Mouse (Mus musculus) natural killer cell, adult 2 months (primary cell): ENCODE measurements around the gene Cic.
"Not testable (repeated sequence)": the region's sequence is repeated elsewhere in the genome, so short reads cannot be mapped to it uniquely, and the experiment has no call there.

ENCODE experiments used
- DNase-seq, 2 experiments: peaks; one replicate each; pipeline ENCODE4 v3.0.0; 2022; ENCODE audit warnings: low spot score in 2 of 2

Gene Cic

DNA sequence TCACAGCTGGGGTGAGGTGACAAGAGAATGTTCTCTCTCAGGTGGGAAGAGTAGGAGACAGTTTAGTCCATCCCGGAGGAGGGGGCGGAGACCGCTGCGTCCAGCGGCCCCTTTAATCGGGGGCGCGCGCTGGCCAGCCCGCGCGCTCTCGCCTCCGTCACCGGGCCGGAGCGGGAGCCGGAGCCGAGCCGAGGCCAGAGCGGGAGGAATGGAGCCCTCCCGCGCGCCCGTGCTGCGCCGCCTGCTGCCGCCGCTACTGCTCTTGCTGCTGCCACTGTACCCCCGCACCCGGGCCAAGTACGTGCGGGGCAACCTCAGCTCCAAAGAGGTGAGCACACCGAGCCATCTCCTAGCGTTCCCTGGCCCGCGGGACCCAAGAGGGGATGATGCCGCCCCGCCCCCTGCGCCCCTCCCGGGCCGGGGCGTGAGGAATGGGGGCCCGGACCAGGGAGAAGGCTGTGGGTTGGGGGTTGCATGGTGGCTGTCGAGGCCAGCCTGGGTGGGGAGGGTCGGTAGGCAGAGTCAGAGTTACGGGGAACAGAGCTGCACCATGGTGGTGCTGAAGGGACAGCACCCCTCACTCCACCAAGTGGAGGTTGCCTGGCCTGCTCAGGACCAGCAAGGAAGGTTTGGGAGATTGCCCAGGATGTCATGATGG lies 38.6 kb downstream of the Cic start, which contains the start of gene Tmem145:
TSS of gene Tmem145 (plus strand) at position 151 of the 658 bp plus-strand sequence.
- peak in 1 of 2 experiments; percentile 26 for DNase-seq

DNA sequence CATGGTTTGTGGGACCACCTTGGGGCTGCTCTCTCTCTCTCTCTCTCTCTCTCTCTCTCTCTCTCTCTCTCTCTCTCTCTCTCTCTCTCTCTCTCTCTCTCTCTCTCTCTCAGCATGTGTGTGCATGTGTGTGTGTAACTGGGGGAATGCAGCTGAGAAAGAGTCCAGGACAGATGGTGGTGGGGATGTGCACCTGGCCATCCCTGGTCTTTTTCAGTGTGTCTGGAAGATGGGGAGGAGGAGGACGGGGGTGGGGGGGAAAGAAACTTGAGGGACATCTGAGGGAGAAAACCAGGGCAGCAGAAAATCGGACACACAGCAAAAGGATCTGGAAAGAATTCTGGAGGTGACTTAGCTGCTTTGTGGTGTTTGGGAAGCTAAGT lies 39.1 kb downstream of the Cic start:
- DNase-seq = no peak

DNA sequence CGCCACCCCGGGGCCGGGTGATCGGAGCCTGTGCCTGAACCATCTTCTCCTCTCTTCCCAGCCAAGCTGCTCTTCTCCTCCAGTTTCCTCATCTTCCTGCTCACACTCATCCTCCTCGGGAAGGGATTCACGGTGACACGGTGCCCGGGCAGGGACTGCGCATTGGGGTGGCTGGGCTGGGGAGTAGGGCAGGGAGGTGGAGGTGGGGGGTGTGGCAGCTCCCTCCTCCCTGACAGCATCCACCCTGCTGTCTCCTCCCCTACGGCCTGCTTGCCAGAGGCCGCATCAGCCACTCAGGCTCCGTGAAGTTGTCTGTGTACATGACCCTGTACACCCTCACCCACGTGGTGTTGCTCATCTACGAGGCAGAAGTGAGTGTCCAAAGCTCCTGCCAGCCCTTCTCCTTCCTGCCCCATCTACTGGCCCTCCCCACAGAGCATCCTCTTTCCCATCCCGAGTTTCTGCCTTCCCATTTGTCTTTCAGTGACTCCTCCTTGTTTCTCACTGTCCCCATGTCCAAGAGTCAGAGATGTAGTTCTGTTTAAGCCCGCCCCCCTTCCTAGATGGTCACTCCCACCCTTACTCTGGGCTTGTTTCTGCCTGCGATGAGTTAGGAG lies 41.3 kb downstream of the Cic start:
- no peak for DNase-seq

DNA sequence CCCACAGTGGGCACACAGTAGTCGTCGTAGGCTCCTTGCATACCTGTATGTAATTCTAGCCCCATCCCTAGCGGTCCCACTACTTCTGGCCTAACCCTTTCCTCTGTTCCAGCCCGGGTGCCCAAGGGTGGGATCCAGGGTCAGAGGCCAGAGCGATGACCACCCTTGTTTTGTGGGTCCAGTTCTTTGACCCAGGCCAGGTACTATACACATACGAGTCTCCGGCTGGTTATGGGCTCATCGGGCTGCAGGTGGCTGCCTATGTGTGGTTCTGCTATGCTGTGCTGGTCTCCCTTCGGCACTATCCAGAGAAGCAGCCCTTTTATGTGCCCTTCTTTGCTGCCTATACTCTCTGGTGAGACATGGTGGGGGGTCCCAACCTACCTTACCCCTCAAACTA lies 41.9 kb downstream of the Cic start:
- DNase-seq = no peak

DNA sequence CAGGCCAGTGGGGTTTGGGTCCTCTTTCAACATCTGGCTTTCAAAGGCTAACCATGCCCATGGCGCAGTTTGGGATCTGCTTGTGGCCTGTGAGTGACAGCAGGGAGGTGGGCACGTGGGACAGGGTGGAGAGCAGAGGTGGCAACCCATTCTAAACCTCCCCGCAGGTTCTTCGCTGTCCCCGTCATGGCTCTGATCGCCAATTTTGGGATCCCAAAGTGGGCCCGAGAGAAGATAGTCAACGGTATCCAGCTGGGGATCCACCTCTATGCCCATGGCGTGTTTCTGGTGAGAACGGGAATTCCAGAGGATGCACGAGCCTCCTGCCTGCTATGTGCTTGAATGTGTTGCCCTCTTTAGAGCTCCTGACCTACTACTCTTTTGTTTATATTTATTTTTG lies 43.7 kb downstream of the Cic start:
- no peak for DNase-seq

DNA sequence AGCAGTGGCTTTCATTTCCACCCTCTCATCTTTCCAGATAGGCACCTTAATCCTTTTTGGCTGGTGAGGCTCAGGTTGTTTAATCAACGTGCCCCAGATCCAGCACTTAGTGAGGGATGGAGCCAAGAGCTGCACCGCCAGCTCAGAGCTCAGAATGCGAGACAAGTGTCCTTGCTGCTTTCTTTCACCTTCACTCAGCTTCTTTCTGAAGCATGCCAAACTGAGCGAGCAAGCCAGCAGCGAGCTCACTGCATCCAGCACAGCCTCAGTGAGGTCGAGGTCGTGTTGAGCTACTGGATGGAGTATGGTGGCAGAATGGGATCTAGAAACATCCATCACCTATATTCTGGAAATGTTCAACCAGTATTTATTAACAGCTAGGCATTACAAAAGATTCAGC lies 45.8 kb downstream of the Cic start:
- DNase-seq = no peak

DNA sequence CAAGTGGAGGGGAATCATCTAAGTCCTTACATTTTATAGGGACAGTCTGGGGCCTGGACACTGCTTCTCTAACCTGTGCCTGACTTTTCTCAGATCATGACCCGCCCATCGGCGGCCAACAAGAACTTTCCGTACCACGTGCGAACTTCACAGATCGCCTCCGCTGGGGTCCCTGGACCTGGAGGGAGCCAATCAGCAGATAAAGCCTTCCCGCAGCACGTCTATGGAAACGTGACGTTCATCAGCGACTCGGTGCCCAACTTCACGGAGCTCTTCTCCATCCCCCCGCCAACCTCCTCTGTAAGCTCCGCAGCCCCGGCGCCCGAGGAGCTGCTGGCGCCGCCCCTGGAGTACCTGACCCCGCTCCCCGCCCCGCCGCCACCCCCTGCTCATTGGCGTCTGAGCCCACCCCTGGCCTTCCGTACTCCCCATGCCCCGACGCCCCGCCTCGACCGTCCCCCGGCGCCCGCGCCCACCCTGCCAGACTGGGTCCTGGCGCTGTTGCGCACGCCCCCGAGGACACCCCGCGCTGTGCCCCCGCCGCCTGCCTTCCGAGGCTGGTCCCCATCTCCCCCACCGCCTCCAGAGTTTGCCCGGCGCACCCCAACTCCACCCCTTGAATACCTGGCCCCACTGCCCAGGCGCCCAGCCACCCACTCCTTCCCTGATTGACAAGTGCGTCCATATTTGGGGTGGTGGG lies 47.3 kb downstream of the Cic start:
- DNase-seq = no peak

DNA sequence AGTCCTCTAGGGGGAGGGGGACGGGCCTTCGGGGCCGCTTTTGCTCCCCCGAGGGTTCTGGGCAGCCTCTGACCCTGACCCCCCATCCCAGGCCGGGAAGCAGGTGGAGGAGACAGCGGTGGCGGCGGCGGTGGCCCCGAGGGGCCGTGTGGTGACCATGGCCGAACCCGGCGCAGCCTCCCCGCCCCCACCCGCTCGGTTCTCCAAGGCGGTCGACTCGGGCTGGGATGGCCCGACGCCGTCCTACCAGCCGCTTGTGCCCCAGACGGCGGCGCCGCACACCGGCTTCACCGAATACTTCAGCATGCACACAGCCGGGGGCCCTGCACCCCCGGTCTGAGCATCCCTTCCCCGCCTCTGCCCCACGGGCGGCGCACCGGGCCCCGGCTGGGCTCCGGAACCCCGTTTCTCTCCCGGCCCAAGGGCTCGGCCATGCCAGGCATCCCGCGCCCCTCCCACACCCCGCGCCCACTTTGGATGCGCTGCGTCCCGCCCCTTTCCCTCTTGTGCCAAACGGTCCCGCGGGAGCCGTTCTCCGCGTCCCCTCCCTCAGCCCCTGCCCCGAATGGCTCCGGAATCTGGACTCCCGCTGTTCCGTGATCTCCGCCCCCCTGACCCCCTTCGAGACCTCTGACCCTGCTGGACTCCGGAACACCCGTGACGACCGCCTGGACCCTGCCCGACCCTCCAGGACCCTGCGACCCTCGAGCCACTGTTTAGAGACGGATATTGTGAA lies 48.0 kb downstream of the Cic start:
- DNase-seq = no peak

DNA sequence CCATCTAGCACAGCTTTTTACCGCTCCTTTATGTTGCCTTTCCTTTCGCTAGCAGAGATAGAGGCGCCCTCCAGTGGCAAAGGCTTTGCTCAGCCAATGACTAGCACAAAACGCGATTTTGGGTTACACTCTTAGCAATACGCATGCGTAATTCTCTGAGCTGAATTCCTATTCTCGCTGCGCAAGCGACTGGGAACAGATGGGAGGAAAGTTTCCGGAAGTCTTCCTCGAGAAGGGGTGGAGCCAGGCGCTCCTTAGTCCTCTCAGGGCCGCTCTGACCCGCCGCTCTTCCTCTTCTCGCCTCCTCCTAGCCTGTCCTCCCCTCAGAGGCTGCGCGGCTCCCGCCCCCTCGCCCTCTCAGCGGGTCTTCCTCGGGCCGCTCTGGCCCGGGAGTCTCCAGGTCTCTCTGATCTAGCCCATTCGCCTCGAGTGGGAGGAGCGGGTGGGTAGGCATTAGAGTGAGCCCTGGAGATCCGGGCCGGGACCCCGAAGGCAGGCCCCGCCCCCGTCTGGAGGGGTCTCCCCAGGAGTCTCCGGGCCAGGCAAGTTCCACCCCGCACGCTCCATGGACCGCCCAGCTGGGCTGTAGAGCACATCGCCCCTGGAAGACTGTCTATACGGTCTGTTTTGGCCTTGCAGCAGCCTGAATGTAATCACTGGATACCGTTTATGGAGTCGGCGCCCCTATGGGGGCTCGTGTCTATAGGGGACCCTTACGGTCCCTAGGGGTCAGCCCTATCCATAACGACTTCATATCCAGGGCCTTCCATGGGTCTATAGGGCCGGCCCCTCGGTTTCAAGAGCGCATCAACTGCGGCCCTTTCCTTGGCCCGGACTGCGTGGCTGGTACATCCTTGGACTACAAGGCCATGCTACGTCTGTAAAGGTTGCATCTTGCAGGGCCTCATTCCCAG lies 49.3 kb downstream of the Cic start, which contains the start of gene Megf8:
TSS of gene Megf8 (plus strand) at position 633 of the 914 bp plus-strand sequence.
- DNase-seq = peak; percentile 83 to 89

DNA sequence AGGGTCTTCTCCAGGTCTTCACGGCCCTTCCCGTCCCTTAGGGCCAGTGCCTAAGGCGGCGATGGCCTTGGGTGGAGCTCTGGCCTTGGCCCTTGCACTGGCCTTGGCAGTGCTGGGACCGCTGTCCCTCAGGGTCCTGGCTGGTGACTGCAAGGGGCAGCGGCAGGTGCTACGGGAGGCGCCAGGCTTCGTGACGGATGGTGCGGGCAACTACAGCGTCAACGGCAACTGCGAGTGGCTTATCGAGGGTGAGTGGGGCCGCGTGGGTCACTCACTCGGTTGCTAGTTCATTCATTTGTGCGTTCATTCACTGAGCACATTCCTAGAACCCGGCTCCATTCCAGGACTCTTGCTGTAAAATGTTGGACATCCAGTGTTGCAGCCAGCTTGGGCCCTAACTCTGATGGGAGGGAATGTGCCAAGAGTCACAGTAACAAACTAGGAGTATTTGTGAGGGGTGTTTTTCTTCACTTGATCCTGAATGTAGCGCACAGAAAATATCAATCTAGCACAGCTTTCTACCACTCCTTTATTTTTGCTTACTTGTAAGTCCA lies 50.0 kb downstream of the Cic start:
- DNase-seq = no peak

DNA sequence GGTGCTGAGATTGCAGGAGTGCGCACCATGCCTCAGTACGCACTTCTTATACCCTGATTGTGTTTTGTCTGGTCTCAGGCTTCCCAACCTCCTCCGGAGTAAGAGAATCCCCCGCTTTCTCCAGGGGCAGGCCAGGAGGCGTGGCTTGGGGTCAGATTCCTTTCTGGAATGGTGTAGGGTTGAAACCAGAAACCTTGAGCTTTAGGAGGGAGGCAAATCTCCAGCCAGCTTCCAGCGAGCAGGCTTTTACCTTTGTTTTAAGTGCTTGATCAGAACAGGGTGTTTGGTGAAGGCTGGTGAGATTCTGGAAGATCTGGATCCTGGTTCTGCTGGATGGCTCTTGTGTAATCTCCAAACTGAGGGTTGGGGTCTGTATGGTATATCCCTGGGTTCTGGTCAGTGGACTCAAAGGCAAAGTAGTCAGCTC lies 54.6 kb downstream of the Cic start:
- no peak for DNase-seq

DNA sequence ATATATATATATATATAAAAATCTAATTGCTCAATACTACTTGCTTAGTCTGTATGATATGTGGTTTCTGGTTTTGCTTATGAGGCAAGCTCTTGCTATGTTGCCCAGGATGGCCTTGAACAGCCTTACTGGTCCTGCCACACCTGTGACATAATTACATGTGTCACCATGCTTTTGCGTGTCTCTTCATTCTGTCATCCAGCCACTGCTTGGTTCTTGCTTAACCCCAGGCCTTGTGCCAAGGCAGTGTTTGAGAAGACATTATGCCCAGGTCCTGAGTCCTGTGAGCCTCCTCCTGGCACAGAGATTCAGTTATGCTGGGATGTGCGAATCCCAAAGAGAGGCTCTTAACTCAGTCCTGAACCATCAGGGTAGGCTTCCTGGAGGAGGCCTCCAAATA lies 55.7 kb downstream of the Cic start:
- DNase-seq = no peak

DNA sequence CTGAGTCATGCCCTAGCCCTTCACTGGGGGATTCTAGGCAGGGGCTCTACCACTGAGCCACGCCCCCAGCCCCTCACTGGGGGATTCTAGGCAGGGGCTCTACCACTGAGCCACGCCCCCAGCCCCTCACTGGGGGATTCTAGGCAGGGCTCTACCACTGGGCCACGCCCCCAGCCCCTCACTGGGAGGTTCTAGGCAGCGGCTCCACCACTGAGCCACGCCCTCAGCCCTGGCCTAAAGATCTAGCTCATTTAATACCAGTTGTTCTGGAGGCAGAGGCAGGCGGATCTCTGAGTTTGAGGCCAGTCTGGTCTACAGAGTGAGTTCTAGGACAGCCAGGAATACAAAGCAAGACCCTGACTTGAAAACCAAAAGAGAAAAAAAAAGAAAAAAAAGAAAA lies 57.9 kb downstream of the Cic start:
- DNase-seq = not testable (repeated sequence)

DNA sequence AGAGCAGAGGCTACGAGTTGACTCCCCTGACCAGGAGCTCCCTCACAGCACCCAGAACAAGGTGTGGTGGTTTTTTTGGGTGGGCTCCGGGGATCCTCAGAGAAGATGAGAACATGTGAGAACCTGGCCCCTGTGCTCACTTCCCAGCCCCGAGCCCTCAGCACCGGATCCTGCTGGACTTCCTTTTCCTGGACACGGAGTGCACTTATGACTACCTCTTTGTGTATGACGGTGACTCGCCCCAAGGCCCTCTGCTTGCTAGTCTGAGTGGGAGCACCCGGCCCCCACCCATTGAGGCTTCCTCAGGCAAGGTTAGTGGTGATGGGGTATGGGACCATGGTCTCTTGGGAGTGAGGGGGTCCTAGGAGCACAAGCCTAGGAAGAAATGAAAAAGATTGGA lies 58.7 kb downstream of the Cic start:
- DNase-seq = no peak

DNA sequence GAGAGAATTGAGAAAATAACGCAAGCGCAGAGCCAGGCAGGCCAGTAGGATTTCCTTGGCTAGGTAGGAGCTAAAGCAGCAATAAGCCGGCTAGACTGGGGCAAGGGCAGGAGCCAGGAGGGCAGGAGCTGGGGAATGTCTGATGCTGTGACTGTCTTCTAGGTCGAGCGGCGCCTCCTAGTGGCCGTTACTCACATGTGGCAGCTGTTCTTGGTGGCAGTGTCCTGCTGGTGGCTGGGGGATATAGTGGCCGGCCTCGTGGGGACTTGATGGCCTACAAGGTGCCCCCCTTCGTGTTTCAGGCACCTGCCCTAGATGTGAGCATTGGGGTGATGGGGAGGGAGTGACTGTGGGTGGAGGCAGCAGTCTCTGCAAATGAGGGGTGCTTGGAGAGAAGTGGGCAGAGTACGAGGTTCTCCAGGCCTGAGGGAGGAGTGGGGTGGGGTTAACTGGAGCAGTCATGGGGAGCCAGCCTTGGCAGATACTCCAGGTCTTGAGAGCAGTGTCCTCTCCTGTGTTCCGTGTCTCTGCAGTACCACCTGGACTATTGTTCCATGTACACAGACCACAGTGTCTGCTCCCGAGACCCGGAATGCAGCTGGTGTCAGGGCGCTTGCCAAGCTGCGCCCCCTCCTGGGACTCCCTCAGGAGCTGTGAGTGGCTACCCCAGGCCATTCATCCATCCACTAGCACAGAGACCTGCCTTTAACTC lies 66.2 kb downstream of the Cic start:
- peak; percentile 38 to 72 for DNase-seq

DNA sequence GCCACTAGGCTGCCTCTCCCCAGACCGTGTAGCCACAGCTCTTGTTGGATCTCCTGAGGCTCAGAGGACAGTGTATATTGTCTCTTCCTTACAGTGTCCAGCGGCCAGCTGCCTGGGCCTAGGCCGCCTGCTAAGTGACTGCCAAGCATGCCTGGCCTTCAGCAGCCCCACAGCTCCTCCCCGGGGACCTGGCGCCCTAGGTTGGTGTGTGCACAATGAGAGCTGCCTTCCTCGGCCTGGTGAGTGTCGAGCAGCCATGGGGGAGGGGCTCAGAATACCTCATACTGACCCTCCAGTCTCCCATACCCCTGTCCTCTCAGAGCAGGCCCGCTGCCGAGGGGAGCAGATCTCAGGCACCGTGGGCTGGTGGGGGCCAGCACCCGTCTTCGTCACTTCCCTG lies 67.0 kb downstream of the Cic start:
- no peak for DNase-seq

DNA sequence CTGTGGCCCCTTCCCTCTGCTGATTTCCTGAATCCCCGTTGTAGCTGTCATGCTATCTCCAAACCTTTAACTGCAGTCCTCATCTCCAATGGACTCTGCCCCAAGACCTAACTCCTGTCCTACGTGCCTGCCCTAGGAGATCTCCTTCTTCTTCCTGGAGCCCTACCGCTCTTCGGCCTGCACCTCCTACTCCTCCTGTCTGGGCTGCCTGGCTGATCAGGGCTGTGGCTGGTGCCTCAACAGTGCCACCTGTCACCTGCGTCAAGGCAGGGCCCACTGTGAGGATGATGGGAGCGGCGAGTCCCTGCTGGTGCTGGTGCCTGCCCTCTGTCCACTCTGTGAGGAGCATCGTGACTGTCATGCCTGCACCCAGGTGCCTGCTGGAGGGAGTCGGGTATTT lies 71.8 kb downstream of the Cic start:
- DNase-seq = no peak

DNA sequence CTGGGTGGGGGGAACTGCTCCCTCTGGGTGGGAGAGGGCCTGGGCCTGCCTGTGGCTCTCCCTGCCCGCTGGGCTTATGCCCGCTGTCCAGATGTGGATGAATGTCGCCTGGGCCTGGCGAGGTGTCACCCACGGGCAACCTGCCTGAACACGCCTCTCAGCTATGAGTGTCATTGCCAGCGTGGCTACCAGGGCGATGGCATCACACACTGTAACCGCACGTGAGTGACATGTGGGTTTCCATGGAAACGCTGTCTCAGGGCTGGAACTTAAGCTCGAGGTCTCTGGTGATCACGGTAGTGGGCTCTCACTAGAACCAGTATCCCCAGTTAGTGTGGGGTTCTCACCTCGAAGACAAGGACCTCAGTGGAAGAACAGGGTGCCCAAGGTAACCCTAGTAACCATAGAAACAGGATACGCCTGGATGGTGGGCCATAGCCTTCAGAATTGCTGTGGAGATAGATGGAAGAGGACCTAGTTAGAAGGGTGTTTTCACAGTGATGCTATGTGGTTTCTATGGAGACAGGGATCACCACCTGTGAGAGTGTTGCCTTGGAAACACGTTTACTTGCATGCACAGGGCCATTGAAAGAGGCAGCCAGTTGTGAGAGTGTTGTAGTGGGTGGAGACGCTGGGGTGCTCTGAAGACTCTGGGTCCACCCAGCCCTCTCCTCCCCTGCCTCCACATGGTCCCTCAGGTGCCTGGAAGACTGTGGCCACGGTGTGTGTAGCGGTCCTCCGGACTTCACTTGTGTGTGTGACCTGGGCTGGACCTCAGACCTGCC lies 73.7 kb downstream of the Cic start:
- DNase-seq = no peak
